Mouse (Mus musculus): ENCODE data around the gene Hist2h3c2.

DNA sequence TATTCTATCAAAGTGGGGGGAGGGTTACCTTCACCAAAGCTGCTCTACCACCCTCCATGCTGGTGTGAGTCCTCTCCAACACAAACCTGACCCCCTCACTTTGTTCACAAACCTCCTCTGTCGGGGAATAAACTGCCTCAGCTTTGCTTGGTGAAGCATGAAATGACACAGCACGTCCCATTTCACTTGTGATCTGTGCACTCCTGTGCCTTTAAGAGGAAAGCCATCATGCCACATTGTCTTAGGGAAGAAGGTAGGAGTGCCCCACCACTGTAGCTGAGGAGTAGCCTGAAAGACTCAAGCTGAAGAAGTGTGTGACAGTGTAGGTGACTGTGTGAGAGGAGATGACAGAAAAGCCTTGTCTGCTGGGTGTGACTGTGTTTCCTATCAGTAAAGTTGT, 13.5 kb downstream of the Hist2h3c2 start:
- TF ChIP-seq CTCF (IDR thresholded peaks at IDR 0.05; ENCODE audit: control insufficient read depth, insufficient read depth, insufficient replicate concordance, low read depth, low read length), result no peak
- TF ChIP-seq POLR2A (IDR thresholded peaks at IDR 0.05; ENCODE audit: control insufficient read depth, low read depth, low read length), result no peak
